Mouse (Mus musculus) embryonic fibroblast, embryonic 13.5 days (primary cell): ENCODE measurements around the gene Gm10031. TPM values are rescaled to one million over a fixed set of nuclear protein-coding genes. Genes with fewer than 3 reads are reported as not detected.
"Not testable (repeated sequence)": the region's sequence is repeated elsewhere in the genome, so short reads cannot be mapped to it uniquely, and the experiment has no call there.

ENCODE experiments used
- H3K27ac ChIP-seq: 2 replicates; pipeline ENCODE4 v1.5.1; 2012; ENCODE audit warnings: low read length, control low read depth, inconsistent platforms; ENCODE audit not compliant: insufficient read depth
- H3K4me1 ChIP-seq: 2 replicates; pipeline ENCODE4 v1.6.1; 2011; ENCODE audit warnings: low read length; ENCODE audit not compliant: control insufficient read depth, insufficient read depth
- H3K4me3 ChIP-seq: 2 replicates; pipeline ENCODE4 v1.5.1; 2011; ENCODE audit warnings: mild to moderate bottlenecking, control low read depth, low read length; ENCODE audit not compliant: insufficient read depth
- CTCF ChIP-seq: IDR thresholded peaks from 2 replicates; pipeline ENCODE4 v1.5.1; 2011; ENCODE audit warnings: mild to moderate bottlenecking, control low read depth, low read length, moderate library complexity, borderline replicate concordance; ENCODE audit not compliant: insufficient read depth
- POLR2A ChIP-seq: IDR thresholded peaks from 2 replicates; pipeline ENCODE4 v1.6.1; 2011; ENCODE audit warnings: low read depth, mild to moderate bottlenecking, control low read depth, low read length, moderate library complexity
- polyA plus RNA-seq: library from polyadenylated mRNA; stranded (reverse); fragments of >200 nt; gene quantifications from 2 replicates; pipeline ENCODE4 v1.2.4, GENCODE M21; 2011; ENCODE audit warnings: low read depth; ENCODE audit not compliant: missing spikeins, insufficient read length

Gene Gm10031
- polyA plus RNA-seq, 1 experiment = 30.8 TPM

DNA sequence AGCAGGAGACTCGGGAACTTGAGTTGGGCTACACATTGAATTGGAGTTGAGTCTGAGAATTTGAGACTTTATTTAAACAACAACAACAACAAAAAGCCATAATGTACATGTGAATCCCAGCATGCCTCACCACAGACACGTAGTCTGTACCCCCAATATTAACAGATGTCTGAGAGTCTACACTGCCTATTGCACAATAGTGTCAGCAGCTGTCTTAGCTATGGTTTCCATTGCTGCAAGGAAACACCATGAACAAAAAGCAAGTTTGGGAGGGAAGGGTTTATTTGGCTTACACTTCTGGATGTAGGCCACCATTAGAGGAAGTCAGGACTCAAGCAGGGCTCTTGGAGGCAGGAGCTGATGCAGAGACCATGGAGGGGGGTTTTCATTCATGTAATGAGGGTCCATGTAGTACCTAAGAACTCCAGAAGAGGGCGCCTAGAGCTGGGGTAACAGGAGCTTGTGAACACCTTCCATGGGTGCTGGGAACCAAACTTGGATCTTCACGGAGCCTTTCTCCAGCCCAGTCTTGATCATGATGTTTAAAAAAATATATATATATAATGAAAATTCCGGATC lies 18.8 kb upstream of the Gm10031 start:
- TF ChIP-seq CTCF = no peak
- TF ChIP-seq POLR2A = no peak
- H3K4me1 ChIP-seq = no peaks in the 10 kb centered on the region; the same call in 1 of the 2 replicates
- no peak overlapping the region for H3K27ac ChIP-seq
- H3K4me3 ChIP-seq = no peak overlapping the region

DNA sequence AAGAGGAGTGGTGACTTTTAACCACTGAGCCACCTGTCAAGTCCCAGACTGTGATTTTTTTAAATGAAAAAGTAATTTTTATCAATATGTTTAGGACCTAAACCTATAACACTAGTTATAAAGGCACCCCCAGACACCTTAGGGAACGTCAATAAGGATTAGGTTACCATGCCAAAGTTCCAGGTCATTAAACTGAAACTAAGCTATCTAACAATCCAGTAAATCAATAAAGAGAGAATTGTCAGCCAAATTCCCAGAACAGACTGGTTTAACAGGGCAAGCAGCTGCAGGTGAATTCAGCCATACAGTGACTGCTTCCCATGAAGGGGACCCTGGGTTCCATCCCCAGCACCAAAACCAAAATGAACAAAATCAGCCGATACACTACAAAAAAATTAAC lies 17.9 kb upstream of the Gm10031 start:
- TF ChIP-seq POLR2A (no peak), CTCF (no peak)
- no peak overlapping the region for H3K27ac ChIP-seq
- no peaks in the 10 kb centered on the region; the same call in 1 of the 2 replicates for H3K4me1 ChIP-seq
- H3K4me3 ChIP-seq = no peak overlapping the region

- Histone ChIP-seq H3K4me3 (no peak overlapping the region), H3K4me1 (no peaks in the 10 kb centered on the region; the same call in 1 of the 2 replicates), H3K27ac (peak overlapping the region; percentile 95)
- TF ChIP-seq CTCF (no peak), POLR2A (no peak)
Observed at GRCm38 (mm10) chr1:156507753-156508152, 16.1 kb upstream of the Gm10031 start.

- H3K4me3 ChIP-seq = no peak overlapping the region
- no peak for TF ChIP-seq CTCF
- TF ChIP-seq POLR2A = no peak
Observed at GRCm38 (mm10) chr1:156520136-156520780, 3.6 kb upstream of the Gm10031 start.

DNA sequence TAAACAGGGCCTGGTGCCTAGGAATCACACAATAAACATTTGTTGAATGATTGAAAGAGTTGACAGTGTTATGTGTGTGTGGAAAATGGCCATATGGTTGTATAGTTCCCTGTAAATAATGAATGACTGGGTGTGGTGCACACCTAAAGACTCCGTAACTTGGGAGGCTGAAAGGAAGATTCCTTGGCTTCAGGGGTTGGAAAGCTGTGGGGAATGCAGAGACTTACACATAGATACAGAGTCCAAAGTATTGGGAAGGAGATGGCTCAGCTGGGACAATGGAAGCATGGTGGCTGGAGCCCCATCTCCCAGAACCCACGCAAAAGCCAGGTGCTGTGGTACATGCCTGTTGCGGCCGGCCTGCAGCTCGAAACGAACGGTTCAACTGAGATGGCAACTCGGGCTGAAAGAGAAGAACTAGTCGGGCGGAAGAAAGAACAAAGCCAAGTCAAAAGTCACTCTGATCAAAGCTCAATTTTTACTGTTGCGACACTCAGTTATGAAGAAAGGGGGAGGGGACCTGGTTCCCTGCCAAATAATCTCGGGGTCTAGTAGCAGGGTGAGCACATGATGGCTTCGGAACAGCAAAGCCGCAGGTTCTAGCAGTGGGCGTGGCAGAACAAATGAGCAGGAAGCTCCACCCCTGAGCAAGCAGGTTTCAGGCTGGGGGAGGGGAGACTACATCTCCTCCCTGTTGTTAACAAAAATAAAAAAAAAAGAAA lies 1.9 kb upstream of the Gm10031 start:
- TF ChIP-seq POLR2A = no peak
- Histone ChIP-seq H3K27ac (no peak overlapping the region), H3K4me1 (no peaks in the 10 kb centered on the region), H3K4me3 (no peak overlapping the region)

More at GRCm38 (mm10) chr1:156520136-156520780, 3.6 kb upstream of the Gm10031 start:
- H3K27ac ChIP-seq = no peak overlapping the region
- H3K4me1 ChIP-seq = no peaks in the 10 kb centered on the region

DNA sequence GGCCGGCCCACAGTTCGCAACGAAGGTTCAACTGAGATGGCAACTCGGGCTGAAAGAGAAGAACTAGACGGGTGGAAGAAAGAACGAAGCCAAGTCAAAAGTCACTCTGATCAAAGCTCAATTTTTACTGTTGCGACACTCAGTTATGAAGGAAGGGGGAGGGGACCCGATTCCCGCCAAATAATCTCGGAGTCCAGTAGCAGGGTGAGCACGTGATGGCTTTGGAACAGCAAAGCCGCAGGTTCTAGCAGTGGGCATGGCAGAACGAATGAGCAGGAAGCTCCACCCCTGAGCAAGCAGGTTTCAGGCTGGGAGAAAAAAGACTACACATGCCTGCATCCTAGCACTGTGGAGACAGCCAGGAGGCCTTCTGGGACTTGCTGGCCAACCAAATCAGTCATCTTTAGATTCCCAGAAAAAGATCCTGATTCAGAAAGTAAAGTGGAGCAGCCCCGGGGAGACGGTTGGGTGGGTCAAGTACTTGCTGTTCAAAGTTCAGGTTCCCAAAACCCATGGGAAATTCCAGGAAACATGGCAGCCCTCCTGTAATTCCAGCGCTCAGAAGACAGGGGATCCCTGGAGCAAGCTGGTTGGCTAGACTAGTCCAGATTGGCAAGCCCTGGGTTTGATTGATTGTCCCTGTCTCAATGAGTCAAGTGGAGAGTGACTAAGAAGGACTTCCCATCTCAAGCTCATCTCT lies 8.8 kb downstream of the Gm10031 start:
- not testable (repeated sequence) for H3K4me3 ChIP-seq, H3K27ac ChIP-seq, H3K4me1 ChIP-seq

DNA sequence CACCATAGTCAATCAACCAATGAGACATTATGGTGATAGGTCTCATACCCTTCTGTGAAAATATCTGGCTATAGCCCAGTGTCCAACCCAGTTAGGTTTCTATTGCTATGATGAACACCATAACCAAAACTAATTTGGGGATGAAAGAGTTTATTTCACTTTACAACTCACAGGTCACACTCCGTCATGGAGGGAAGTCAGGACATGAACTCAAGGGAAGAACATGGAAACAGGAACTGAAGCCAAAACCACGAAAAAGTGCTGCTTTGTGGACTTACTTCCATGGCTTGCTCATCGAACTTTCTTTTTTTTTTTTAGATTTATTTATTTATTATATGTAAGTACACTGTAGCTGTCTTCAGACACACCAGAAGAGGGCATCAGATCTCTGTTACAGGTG lies 9.7 kb downstream of the Gm10031 start:
- no peaks in the 10 kb centered on the region for H3K4me1 ChIP-seq
- no peak overlapping the region for H3K4me3 ChIP-seq
- no peak overlapping the region for H3K27ac ChIP-seq
- no peak for TF ChIP-seq POLR2A
- no peak for TF ChIP-seq CTCF

DNA sequence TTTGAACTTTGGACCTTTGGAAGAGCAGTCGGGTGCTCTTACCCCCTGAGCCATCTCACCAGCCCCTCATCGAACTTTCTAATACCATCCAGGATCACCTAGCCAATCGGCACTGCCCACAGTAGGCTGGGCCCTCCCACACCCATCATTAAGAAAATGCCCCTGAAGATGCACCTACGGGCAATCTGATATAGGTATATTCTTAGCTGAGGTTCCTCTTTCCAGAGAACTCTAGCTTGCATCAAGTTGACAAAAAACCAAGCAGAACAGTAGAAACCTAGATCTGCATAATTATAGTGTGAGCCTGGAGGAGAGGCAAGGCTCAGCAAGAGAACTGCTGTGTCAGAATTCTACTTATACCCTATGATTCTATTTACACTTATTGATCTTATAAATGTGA lies 10.1 kb downstream of the Gm10031 start:
- Histone ChIP-seq H3K27ac (no peak overlapping the region), H3K4me3 (no peak overlapping the region), H3K4me1 (no peaks in the 10 kb centered on the region)
- TF ChIP-seq CTCF = no peak
- TF ChIP-seq POLR2A = no peak

- Histone ChIP-seq H3K4me3 (no peak overlapping the region), H3K27ac (no peak overlapping the region), H3K4me1 (no peaks in the 10 kb centered on the region)
- no peak for TF ChIP-seq POLR2A
- TF ChIP-seq CTCF = no peak
Observed at GRCm38 (mm10) chr1:156537031-156537430, 13.2 kb downstream of the Gm10031 start.

GRCm38 (mm10) chr1:156537701-156538100 lies 13.9 kb downstream of the Gm10031 start:
- TF ChIP-seq CTCF = no peak
- TF ChIP-seq POLR2A = no peak
- Histone ChIP-seq H3K27ac (no peak overlapping the region), H3K4me3 (no peak overlapping the region), H3K4me1 (no peaks in the 10 kb centered on the region)
